Mouse (Mus musculus) monocyte, adult 5-6 weeks (primary cell): ENCODE results near the gene Gpr161. TPM values are rescaled to one million over a fixed set of nuclear protein-coding genes. Genes with fewer than 3 reads are reported as not detected.

ENCODE experiments used
- ATAC-seq: fragments of 153-309, 156-312 bp; replicated peaks from 2 replicates; pipeline ENCODE4 v1.8.0; 2017; ENCODE audit warnings: mild to moderate bottlenecking; ENCODE audit not compliant: low TSS enrichment, insufficient number of reproducible peaks, severe bottlenecking, poor library complexity, low FRiP score
- total RNA-seq: library from RNA; stranded (forward); fragments of 200-1000, 200-491, 200-594 nt; gene quantifications from 3 replicates; pipeline ENCODE4 v1.2.3, GENCODE M21; 2017

Gpr161 gene
- total RNA-seq, 1 experiment from 2014 or later = not detected

DNA sequence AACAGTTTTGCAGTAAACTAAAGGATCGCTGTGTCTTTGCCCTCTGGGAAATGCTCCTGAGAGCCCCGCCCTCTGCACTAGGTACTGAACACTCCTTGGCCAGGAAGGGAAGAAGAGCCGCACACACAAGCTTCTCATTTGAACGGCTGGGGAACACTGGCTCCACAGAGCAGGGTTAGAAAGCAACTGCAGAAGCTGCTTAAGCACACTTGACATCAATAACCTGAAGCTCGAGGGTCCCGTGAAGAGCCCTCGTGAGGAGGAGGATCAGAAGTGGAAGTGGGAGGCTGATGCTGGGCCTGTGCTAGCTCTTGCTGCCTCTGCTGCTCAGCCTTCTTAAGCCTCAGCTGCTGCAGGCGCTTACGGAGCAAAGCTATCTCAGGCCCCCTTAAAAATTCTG lies 78.2 kb downstream of the Gpr161 start:
- ATAC-seq = no peak

Other genes starting within 250 kb of the Gpr161 start
- gene Tbx19, start 135.0 kb upstream of the Gpr161 start, total RNA-seq = not detected in 3 replicates
- gene Sft2d2, start 101.4 kb upstream of the Gpr161 start, total RNA-seq = 38.3 to 52.1 TPM (median 42.3 TPM) in 3 replicates
- 31.3 to 74.5 TPM (median 51.3 TPM) in 3 replicates for gene Tiprl, start 58.8 kb upstream of the Gpr161 start, total RNA-seq
- gene Dcaf6, start 164.7 kb downstream of the Gpr161 start, total RNA-seq = 14.3 to 26.5 TPM (median 17.9 TPM) in 3 replicates
- 119 to 248 TPM (median 213 TPM) in 3 replicates for gene Mpc2, start 164.8 kb downstream of the Gpr161 start, total RNA-seq
- gene Adcy10, start 189.4 kb downstream of the Gpr161 start, total RNA-seq = 0.19 to 1.8 TPM (median 0.75 TPM) in 3 replicates